Mouse (Mus musculus): ENCODE measurements around the gene Cstad. TPM values are rescaled to one million over a fixed set of nuclear protein-coding genes. Genes with fewer than 3 reads are reported as not detected.

Gene Cstad
- total and polyA plus RNA-seq, 3 experiments = not detected

DNA sequence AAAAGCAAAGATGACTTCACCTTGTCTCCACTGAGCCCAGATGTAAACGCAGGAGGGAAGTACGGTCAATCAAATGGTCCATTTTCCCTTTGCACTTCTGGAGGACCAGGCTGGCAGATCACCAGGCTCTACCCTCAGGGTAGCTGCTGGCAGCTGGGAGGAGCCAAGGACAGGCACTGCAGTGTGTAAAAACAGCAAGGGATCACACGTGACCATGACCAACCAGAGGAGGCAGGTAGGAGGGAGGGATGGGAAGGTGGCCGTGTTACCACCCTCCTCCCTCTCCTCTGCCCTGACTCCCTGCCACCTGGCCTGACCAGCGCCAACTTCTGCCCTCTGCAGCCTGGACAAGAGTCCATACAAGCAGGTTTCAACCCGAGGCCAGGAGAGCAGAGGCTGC lies 59.7 kb downstream of the Cstad start:
- DNase-seq (ENCODE audit: low read depth, low spot score) = no peak
- H3K4me3 ChIP-seq (ENCODE audit: control insufficient read depth in 1 of 2, insufficient read depth in 1 of 2, low read depth in 2 of 2, low read length in 2 of 2) = no peak overlapping the region
- peaks cover 0 to 16% of the 10 kb centered on the region in 2 experiments; a peak in 2 of 4 replicates for H3K36me3 ChIP-seq (ENCODE audit: control insufficient read depth in 1 of 2, insufficient read depth in 2 of 2, low read length in 2 of 2)

DNA sequence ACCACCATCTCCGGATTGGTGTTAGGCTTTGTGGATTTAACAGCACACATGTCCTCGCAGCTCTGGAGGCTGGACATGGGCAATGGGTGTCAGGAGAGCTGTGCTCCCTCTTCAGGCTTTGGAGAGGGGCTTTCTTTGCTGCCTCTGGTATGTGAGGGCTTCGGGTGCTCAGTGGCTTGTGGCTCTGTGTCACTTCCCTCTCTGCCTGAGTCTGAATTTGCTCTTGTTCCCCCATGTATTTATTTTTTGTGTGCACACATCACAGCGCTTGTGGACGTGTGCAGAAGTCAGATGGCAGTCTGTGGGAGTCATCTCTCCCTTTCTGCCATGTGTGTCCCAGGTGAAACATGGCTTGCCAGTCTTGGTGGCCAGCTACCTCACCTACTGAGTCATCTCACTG lies 60.9 kb downstream of the Cstad start:
- Histone ChIP-seq H3K27me3 (ENCODE audit: control insufficient read depth in 1 of 2, insufficient read depth in 2 of 2, low read length in 2 of 2) (no peaks in the 10 kb centered on the region; a peak in 2 of 4 replicates), H3K9me3 (replicated peaks; ENCODE audit: insufficient read depth, low read length) (no peaks in the 10 kb centered on the region), H3K9ac (ENCODE audit: control insufficient read depth, low read depth, low read length, poor library complexity, severe bottlenecking) (no peak overlapping the region), H3K4me1 (ENCODE audit: control insufficient read depth in 1 of 2, insufficient read depth in 2 of 2, low read length in 2 of 2) (peaks cover 7 to 14% of the 10 kb centered on the region in 2 experiments; a peak in 3 of 4 replicates), H3K79me2 (ENCODE audit: control insufficient read depth, insufficient read depth, low read length, poor library complexity) (peaks cover 3% of the 10 kb centered on the region; the same call in 1 of the 2 replicates), H3K4me3 (ENCODE audit: control insufficient read depth in 1 of 2, insufficient read depth in 1 of 2, low read depth in 2 of 2, low read length in 2 of 2) (no peak overlapping the region), H3K36me3 (ENCODE audit: control insufficient read depth in 1 of 2, insufficient read depth in 2 of 2, low read length in 2 of 2) (peaks cover 0 to 16% of the 10 kb centered on the region in 2 experiments; a peak in 2 of 4 replicates), H3K27ac (ENCODE audit: control insufficient read depth, low read depth, low read length) (no peak overlapping the region)
- DNase-seq (ENCODE audit: low read depth, low spot score) = no peak
- no peak for TF ChIP-seq TBP (IDR thresholded peaks at IDR 0.05; ENCODE audit: low read depth, low read length)
- TF ChIP-seq GATA1 (IDR thresholded peaks at IDR 0.05; ENCODE audit: low read depth, low read length) = no peak
- TF ChIP-seq POLR2A (IDR thresholded peaks at IDR 0.05; ENCODE audit: control insufficient read depth in 1 of 2, insufficient read depth in 1 of 2, low read depth in 1 of 2, low read length in 2 of 2, poor library complexity in 1 of 2) = no peak
- TF ChIP-seq MXI1 (IDR thresholded peaks at IDR 0.05; ENCODE audit: low read depth, low read length) = no peak
- no peak for TF ChIP-seq CHD2 (IDR thresholded peaks at IDR 0.05; ENCODE audit: low read length)
- no peak for TF ChIP-seq ELF1 (IDR thresholded peaks at IDR 0.05; ENCODE audit: low read depth, low read length)
- no peak for TF ChIP-seq GABPA (IDR thresholded peaks at IDR 0.05; ENCODE audit: low read depth, low read length)
- no peak for TF ChIP-seq NELFE (IDR thresholded peaks at IDR 0.05; ENCODE audit: low read depth, low read length)
- TF ChIP-seq CHD1 (IDR thresholded peaks at IDR 0.05; ENCODE audit: low read depth, low read length) = no peak
- no peak for TF ChIP-seq ZKSCAN1 (IDR thresholded peaks at IDR 0.05; ENCODE audit: low read depth, low read length)
- TF ChIP-seq MYB (IDR thresholded peaks at IDR 0.05; ENCODE audit: low read depth, low read length) = no peak
- no peak for TF ChIP-seq SMC3 (IDR thresholded peaks at IDR 0.05; ENCODE audit: low read depth, low read length)
- TF ChIP-seq USF2 (IDR thresholded peaks at IDR 0.05; ENCODE audit: borderline replicate concordance in 1 of 2, insufficient read depth in 1 of 2, low read depth in 1 of 2, low read length in 2 of 2) = no peak

More for the DNA sequence above, 59.7 kb downstream of the Cstad start:
- Histone ChIP-seq H3K4me1 (ENCODE audit: control insufficient read depth in 1 of 2, insufficient read depth in 2 of 2, low read length in 2 of 2) (peaks cover 7 to 14% of the 10 kb centered on the region in 2 experiments; a peak in 3 of 4 replicates), H3K27me3 (ENCODE audit: control insufficient read depth in 1 of 2, insufficient read depth in 2 of 2, low read length in 2 of 2) (no peaks in the 10 kb centered on the region; a peak in 2 of 4 replicates), H3K27ac (ENCODE audit: control insufficient read depth, low read depth, low read length) (no peak overlapping the region), H3K9me3 (replicated peaks; ENCODE audit: insufficient read depth, low read length) (no peaks in the 10 kb centered on the region), H3K9ac (ENCODE audit: control insufficient read depth, low read depth, low read length, poor library complexity, severe bottlenecking) (no peak overlapping the region), H3K79me2 (ENCODE audit: control insufficient read depth, insufficient read depth, low read length, poor library complexity) (peaks cover 3% of the 10 kb centered on the region; the same call in 1 of the 2 replicates)
- TF ChIP-seq NELFE (IDR thresholded peaks at IDR 0.05; ENCODE audit: low read depth, low read length) = no peak
- TF ChIP-seq MYC (IDR thresholded peaks at IDR 0.05; ENCODE audit: low read depth, low read length) = no peak
- TF ChIP-seq ZNF384 (IDR thresholded peaks at IDR 0.05; ENCODE audit: low read depth, low read length) = no peak
- TF ChIP-seq ETS1 (IDR thresholded peaks at IDR 0.05; ENCODE audit: low read depth, low read length) = no peak
- no peak for TF ChIP-seq GABPA (IDR thresholded peaks at IDR 0.05; ENCODE audit: low read depth, low read length)
- no peak for TF ChIP-seq MAFK (IDR thresholded peaks at IDR 0.05; ENCODE audit: borderline replicate concordance, low read depth, low read length)
- no peak for TF ChIP-seq NRF1 (IDR thresholded peaks at IDR 0.05; ENCODE audit: insufficient read depth, low read depth, low read length, poor library complexity, severe bottlenecking)
- no peak for TF ChIP-seq ELF1 (IDR thresholded peaks at IDR 0.05; ENCODE audit: low read depth, low read length)
- no peak for TF ChIP-seq CHD1 (IDR thresholded peaks at IDR 0.05; ENCODE audit: low read depth, low read length)
- TF ChIP-seq MAX (IDR thresholded peaks at IDR 0.05; ENCODE audit: low read length) = no peak
- TF ChIP-seq USF1 (IDR thresholded peaks at IDR 0.05; ENCODE audit: low read depth, low read length) = no peak
- no peak for TF ChIP-seq ZC3H11A (IDR thresholded peaks at IDR 0.05; ENCODE audit: low read depth, low read length)
- no peak for TF ChIP-seq RCOR1 (IDR thresholded peaks at IDR 0.05; ENCODE audit: low read depth, low read length)
- TF ChIP-seq MYB (IDR thresholded peaks at IDR 0.05; ENCODE audit: low read depth, low read length) = no peak

Data from MEL (cell line).